Mouse (Mus musculus) urinary bladder, postnatal 0 days (tissue): ENCODE results near the gene Fgd6. TPM values are rescaled to one million over a fixed set of nuclear protein-coding genes. Genes with fewer than 3 reads are reported as not detected.

Source experiments
- polyA plus RNA-seq: library from polyadenylated mRNA; unstranded; fragments of >200 nt; fragmentation: Nextera tagmentation; extraction: Ambion mirVana; gene quantifications from 2 replicates; pipeline ENCODE4 v1.2.1, GENCODE M21; 2015

The Fgd6 gene
- polyA plus RNA-seq, result 1.3 and 1.5 TPM in 2 replicates

DNA sequence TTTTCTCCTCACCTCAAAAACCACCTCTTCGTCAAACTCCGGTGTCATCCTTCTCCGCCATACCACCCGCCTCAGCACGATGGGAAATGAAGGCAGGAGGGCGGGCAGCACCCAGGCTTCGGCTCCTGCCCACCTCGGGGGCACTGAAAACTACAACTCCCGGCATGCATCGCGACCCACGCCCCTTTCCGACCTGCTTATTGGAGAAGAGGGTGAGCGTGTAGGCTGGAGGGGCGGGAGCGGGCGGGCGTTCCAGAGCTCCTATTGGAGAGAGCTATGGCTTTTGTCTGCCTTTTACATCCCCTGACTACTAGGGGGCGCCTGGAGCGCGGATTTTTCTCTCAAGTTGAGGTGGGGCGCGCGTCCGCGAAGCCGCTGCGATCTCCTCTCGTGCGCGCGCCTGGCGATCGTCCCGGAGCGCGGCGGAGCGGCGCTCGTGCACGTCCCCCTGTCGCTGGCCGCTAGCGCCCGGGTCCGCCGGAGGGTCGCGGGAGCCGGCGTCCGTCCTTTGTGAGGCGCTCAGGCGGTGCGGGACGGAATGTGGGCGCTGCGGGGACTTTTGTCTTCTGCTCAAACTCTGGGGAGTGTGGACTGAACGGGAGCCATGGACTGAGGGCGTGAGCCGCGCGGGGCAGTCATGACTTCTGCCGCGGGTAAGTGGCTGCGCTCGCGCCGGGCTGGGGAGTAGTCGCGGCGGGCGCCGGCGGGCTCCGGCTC is at the start of gene Fgd6, which contains the start of gene Vezt:
Gene Fgd6 (plus strand): TSS at position 344 of the 717 bp plus-strand sequence.
Gene Vezt (minus strand): TSS at position 160 of the 717 bp plus-strand sequence.

DNA sequence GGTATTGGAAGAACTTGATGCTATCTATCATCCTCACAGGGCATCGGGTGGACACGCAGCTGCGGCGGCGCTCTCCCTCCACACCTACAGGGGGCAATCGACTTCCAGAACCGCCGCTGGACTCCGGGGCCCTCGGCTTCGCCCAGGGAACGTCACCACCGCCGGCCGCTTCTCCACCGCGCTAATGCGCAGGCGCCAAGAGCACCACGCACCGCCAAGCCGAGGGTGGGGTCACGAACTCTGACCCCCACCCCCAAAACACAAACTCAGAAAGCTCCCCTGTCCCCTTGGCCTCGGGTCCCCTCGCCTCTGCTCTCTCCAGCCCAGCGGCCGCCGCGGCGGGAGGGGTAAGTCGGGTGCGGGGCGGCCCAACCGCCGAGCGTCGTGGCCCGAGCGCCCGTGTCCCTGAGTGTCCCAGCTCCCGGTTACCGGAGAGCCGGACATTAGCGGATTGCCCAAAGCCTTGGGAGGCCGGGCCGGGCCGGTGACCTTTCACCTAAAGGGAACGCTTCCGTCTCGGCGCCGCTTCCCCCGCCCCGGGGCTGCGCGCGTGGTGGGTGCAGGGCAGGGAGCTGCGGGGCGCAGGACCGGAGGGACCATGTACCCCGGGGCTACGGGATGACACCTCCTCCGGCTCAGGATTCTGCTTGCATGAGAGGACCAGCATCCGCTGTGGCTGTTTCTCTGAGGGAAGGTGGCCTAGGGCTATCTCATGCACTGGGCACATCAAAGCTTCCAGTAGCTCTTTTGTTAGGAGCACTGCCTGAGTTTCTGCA is 112.1 kb downstream of the Fgd6 start, which contains the start of gene Nr2c1:
Gene Nr2c1 (plus strand): TSS at position 268 of the 776 bp plus-strand sequence.

Other genes with a start within 250 kb of the Fgd6 start
- gene Usp44, start 204.4 kb upstream of the Fgd6 start, polyA plus RNA-seq, result not detected in 2 replicates
- 98.8 and 126 TPM in 2 replicates for gene Metap2, start 138.9 kb upstream of the Fgd6 start, polyA plus RNA-seq
- 14.8 and 17.8 TPM in 2 replicates for gene Vezt, start 184 bp upstream of the Fgd6 start, polyA plus RNA-seq
- 5.8 and 7.0 TPM in 2 replicates for gene Nr2c1, start 112.0 kb downstream of the Fgd6 start, polyA plus RNA-seq
- 393 and 423 TPM in 2 replicates for gene Ndufa12, start 162.7 kb downstream of the Fgd6 start, polyA plus RNA-seq